Mouse (Mus musculus): Measurements from ENCODE around the gene Rack1.

- TF ChIP-seq CTCF (IDR thresholded peaks at IDR 0.05; ENCODE audit: low read depth, low read length) (no peak), GATA1 (IDR thresholded peaks at IDR 0.05; ENCODE audit: borderline replicate concordance, low read length) (no peak), TAL1 (conservative IDR thresholded peaks at IDR 0.05; ENCODE audit: low read depth, low read length) (no peak), POLR2AphosphoS5 (IDR thresholded peaks at IDR 0.05; ENCODE audit: insufficient replicate concordance, low read depth, low read length) (no peak), GATA2 (IDR thresholded peaks at IDR 0.05; ENCODE audit: borderline replicate concordance, low read depth, low read length) (no peak)
These were observed 19.6 kb downstream of the Rack1 start for GRCm38 (mm10) chr11:48819614-48820307.

Data from G1E (cell line).